Mouse (Mus musculus) bone marrow macrophage, adult 2 months (primary cell): ENCODE results near the gene Kif24.

Experiments used
- CTCF ChIP-seq: IDR thresholded peaks from 2 replicates; pipeline ENCODE4 v1.5.1; 2012; ENCODE audit warnings: low read depth, mild to moderate bottlenecking, low read length, moderate library complexity
- POLR2A ChIP-seq: IDR thresholded peaks from 2 replicates; pipeline ENCODE4 v1.6.1; 2012; ENCODE audit warnings: mild to moderate bottlenecking, low read depth, low read length, borderline replicate concordance

GRCm38 (mm10) chr4:41494378-41494777, 29.7 kb upstream of the Kif24 start:
- TF ChIP-seq CTCF = no peak
- no peak for TF ChIP-seq POLR2A
